Mouse (Mus musculus) forebrain, embryonic 15.5 days (tissue): ENCODE data around the gene Osgep. TPM values are rescaled to one million over a fixed set of nuclear protein-coding genes. Genes with fewer than 3 reads are reported as not detected.
"Not testable (repeated sequence)": the region's sequence is repeated elsewhere in the genome, so short reads cannot be mapped to it uniquely, and the experiment has no call there.

Source experiments
- ATAC-seq: fragments of 200-750 bp; cut with Nextera tagmentation; replicated peaks from 2 replicates; pipeline ENCODE4 v1.8.0; 2017; ENCODE audit warnings: mild to moderate bottlenecking, moderate TSS enrichment, moderate library complexity
- H3K27ac ChIP-seq: fragments of 300-500 bp; sonication (generic); replicated peaks from 2 replicates; pipeline ENCODE4 v1.5.1; 2015; ENCODE audit warnings: mild to moderate bottlenecking, inconsistent platforms
- H3K27me3 ChIP-seq: fragments of 300-500 bp; sonication (generic); 2 replicates; pipeline ENCODE4 v1.6.1; 2015; ENCODE audit warnings: inconsistent platforms
- H3K36me3 ChIP-seq: fragments of 300-500 bp; sonication (generic); 2 replicates; pipeline ENCODE4 v1.6.1; 2015; ENCODE audit warnings: mild to moderate bottlenecking, inconsistent platforms
- H3K4me1 ChIP-seq: fragments of 300-500 bp; sonication (generic); 2 replicates; pipeline ENCODE4 v1.6.1; 2015; ENCODE audit warnings: inconsistent platforms
- H3K4me2 ChIP-seq: fragments of 300-500 bp; sonication (generic); replicated peaks from 2 replicates; pipeline ENCODE4 v1.6.1; 2015; ENCODE audit warnings: mild to moderate bottlenecking, inconsistent platforms
- H3K4me3 ChIP-seq: fragments of 300-500 bp; sonication (generic); 2 replicates; pipeline ENCODE4 v1.5.1; 2015; ENCODE audit warnings: mild to moderate bottlenecking, inconsistent platforms
- H3K9ac ChIP-seq: fragments of 300-500 bp; sonication (generic); replicated peaks from 2 replicates; pipeline ENCODE4 v1.6.1; 2015; ENCODE audit warnings: mild to moderate bottlenecking, inconsistent platforms
- H3K9me3 ChIP-seq: fragments of 300-500 bp; sonication (generic); 2 replicates; pipeline ENCODE4 v1.6.1; 2016; ENCODE audit warnings: inconsistent platforms
- WGBS: fragments of 180-500 bp; shearing (Covaris S2); methylation state at CpG from one replicate; pipeline ENCODE4 v1.1.7; 2015; ENCODE audit warnings: mixed read lengths; 5-methylcytosine and 5-hydroxymethylcytosine counted together
- polyA plus RNA-seq: library from polyadenylated mRNA; unstranded; fragments of >200 nt; fragmentation: Nextera tagmentation; extraction: Ambion mirVana; gene quantifications from 2 replicates; pipeline ENCODE4 v1.2.1, GENCODE M21; 2015

The Osgep gene
- polyA plus RNA-seq, 1 experiment from 2014 or later = 145 TPM

DNA sequence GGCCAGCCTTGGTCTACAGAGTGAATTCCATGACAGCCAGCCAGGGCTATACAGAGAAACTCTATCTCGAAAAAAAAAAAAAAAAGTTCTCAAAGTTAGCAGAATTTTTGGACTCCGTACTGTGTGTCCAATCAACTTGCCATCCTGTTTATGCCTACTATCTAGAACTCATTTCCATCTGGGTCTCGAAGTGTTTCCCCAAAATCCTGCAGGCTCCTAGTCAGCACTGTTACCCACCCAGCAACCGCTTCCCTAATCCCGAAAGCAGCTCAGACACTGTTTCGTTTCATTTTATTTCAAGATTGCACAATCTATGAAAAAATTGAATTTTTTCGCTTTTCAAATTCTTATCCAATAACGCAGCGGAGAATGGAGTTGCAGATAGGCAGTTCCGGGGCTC lies 30.8 kb upstream of the Osgep start:
- no peak overlapping the region for H3K4me2 ChIP-seq
- H3K9ac ChIP-seq = no peak overlapping the region
- no peaks in the 10 kb centered on the region for H3K27me3 ChIP-seq
- no peak overlapping the region for H3K4me3 ChIP-seq
- H3K9me3 ChIP-seq = no peaks in the 10 kb centered on the region
- no peak overlapping the region for H3K27ac ChIP-seq
- peaks cover 6% of the 10 kb centered on the region for H3K4me1 ChIP-seq
- ATAC-seq = no peak
- peaks cover 4% of the 10 kb centered on the region; the same call in 1 of the 2 replicates for H3K36me3 ChIP-seq
- WGBS = 91% methylated on average over 10 of the region's 10 CpGs

- not testable (repeated sequence) for H3K27ac ChIP-seq, H3K27me3 ChIP-seq, H3K36me3 ChIP-seq, ATAC-seq, H3K9me3 ChIP-seq
- Histone ChIP-seq H3K4me3 (peak overlapping the region; percentile 50), H3K4me2 (peak overlapping the region; percentile 57), H3K9ac (peak overlapping the region; percentile 50; the same call in 1 of the 2 replicates), H3K4me1 (peaks cover 12% of the 10 kb centered on the region)
- WGBS = 19% methylated on average over 3 of the region's 3 CpGs
These were observed 20.8 kb upstream of the Osgep start for GRCm38 (mm10) chr14:50945526-50945925.

DNA sequence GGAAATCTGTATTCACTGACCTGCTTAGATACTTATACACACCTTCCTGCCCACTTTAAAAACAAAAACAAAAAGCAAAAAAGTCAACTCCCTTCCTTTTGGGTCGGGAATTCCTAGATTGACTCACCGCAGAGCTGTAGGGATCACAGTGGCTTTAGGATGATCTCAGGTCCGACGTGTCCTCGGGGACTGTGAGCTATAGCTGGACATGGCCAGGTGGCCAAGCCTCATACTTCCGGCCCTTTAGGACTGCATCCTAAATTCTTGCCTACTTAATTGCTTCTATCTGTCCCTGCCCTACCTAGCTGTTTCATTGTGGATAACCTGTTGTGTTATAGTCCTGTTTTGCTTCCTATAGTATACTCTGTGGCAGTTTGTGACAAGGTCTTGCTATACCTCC lies 20.4 kb upstream of the Osgep start:
- WGBS = 5% methylated on average over 6 of the region's 6 CpGs
- H3K36me3 ChIP-seq, H3K27me3 ChIP-seq, H3K9me3 ChIP-seq: not testable (repeated sequence)
- Histone ChIP-seq H3K9ac (peak overlapping the region; percentile 50), H3K4me3 (peak overlapping the region; percentile 50), H3K4me1 (peaks cover 12% of the 10 kb centered on the region), H3K4me2 (peak overlapping the region; percentile 57), H3K27ac (peak overlapping the region; percentile 88)
- peak; percentile 21 for ATAC-seq

DNA sequence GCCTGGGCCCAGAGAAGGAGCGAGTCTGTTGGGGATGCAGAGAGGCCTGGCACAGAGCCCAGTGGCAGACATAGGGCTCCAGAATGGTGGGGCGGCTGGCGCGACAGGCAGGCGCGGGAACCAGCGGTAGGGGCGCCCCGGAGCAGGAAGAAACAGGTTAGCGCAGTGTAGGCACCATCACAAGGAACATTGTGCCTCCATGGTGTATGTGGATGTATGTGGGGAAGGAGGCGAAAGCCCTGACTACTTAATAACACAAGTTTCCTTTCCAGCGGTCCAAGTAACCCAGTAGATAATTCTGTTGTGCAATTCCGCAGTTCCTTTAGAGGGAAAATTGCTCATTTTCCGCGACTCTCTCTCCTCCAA lies 20.0 kb upstream of the Osgep start:
- peak; percentile 97 for ATAC-seq
- 0% methylated on average over 15 of the region's 15 CpGs for WGBS

DNA sequence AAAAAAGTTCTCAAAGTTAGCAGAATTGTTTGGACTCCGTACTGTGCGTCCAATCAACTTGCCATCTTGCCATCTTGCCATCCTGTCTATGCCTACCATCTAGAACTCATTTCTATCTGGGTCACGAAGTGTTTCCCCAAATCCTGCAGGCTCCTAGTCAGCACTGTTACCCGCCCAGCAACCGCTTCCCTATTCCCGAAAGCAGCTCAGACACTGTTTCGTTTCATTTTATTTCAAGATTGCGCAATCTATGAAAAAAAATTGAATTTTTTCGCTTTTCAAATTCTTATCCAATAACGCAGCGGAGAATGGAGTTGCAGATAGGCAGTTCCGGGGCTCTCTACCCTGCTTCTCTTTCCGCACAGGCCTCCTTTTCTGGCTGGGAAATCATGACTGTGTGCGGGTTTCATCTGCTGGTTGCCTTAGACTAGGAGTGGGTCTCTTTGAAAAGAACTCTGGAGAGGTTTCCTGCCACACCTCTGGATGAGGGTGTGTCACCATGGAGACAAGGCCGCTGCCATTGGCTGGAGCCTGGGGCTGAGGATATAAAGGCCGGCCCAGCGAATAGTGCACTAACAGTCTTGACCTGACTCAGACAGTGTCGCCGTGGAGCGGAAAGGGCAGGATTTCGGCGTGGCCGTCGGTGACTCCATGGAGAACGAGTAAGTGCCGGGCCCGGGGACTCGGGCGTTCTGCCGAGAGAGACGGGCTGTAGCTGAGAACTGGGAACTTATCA lies 19.4 kb upstream of the Osgep start, which contains the start of gene Gm49342:
TSS of gene Gm49342 (plus strand) at position 586 of the 736 bp plus-strand sequence.
- H3K4me3 ChIP-seq = peak within 1 kb of the TSS; percentile 50
- H3K4me2 ChIP-seq = peak within 1 kb of the TSS; percentile 57
- H3K9ac ChIP-seq = peak within 1 kb of the TSS; percentile 50
- 17% methylated on average over 31 of the region's 31 CpGs for WGBS
- H3K27me3 ChIP-seq = no peaks in the 10 kb centered on the region
- no peaks in the 10 kb centered on the region for H3K9me3 ChIP-seq
- H3K27ac ChIP-seq = peak within 1 kb of the TSS; percentile 88
- H3K36me3 ChIP-seq = no peaks in the 10 kb centered on the region
- peak; percentile 97 for ATAC-seq
- H3K4me1 ChIP-seq = peaks cover 12% of the 10 kb centered on the region

More for the DNA sequence above, 20.0 kb upstream of the Osgep start:
- Histone ChIP-seq H3K27ac (peak overlapping the region; percentile 88), H3K4me2 (peak overlapping the region; percentile 57), H3K4me3 (peak overlapping the region; percentile 50), H3K9ac (peak overlapping the region; percentile 50), H3K4me1 (peaks cover 12% of the 10 kb centered on the region)
- H3K27me3 ChIP-seq, H3K36me3 ChIP-seq, H3K9me3 ChIP-seq: not testable (repeated sequence)

GRCm38 (mm10) chr14:50938940-50939339 lies 14.2 kb upstream of the Osgep start:
- 49% methylated on average over 2 of the region's 2 CpGs for WGBS

DNA sequence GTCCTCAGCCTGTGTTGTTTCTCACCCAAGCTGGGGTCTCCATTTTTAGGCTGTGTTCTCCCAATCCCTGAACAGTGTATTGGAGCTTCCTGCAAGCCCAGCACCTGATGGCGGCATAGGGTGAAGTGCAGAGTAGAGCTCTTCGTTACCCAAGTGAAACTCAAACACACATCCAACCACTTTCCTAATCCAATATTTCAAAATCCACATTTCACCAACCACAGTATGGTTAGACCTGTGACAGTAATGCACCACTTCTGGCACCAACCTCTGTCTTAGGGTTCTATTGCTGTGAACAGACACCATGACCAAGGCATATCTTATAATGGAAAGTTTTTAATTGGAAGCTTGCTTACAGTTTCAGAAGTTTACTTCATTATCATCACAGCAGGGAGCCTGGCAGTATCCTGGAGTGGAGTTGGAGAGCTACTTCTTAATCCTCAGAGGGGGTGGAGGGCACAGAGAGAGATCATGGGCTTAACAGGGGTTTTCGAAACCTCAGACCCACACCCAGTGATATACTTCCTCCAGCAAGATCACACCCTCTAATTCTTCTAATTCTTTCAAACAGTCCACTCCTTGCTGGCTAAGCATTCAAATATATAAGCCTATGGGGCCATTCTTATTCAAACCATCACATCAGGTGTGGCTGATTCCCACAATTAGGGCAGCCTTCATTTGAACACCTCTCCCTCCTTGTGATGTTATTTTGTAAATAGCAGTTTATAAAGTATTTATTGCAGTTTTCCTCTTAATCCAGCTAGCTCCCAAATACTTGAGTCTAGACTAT lies 13.6 kb upstream of the Osgep start:
- Histone ChIP-seq H3K9me3 (no peaks in the 10 kb centered on the region), H3K4me1 (no peaks in the 10 kb centered on the region), H3K4me2 (no peak overlapping the region), H3K27ac (no peak overlapping the region), H3K4me3 (no peak overlapping the region), H3K27me3 (no peaks in the 10 kb centered on the region), H3K9ac (no peak overlapping the region), H3K36me3 (no peaks in the 10 kb centered on the region)
- ATAC-seq = no peak
- 84% methylated on average over 3 of the region's 3 CpGs for WGBS

More at GRCm38 (mm10) chr14:50938940-50939339, 14.2 kb upstream of the Osgep start:
- Histone ChIP-seq H3K4me1 (0 out of 2 replicates have a peak, but pooled peaks cover 2% of the 10 kb centered on the region), H3K36me3 (no peaks in the 10 kb centered on the region), H3K9ac (no peak overlapping the region), H3K27ac (no peak overlapping the region), H3K4me2 (no peak overlapping the region), H3K9me3 (no peaks in the 10 kb centered on the region), H3K4me3 (no peak overlapping the region), H3K27me3 (no peaks in the 10 kb centered on the region)
- ATAC-seq = no peak

DNA sequence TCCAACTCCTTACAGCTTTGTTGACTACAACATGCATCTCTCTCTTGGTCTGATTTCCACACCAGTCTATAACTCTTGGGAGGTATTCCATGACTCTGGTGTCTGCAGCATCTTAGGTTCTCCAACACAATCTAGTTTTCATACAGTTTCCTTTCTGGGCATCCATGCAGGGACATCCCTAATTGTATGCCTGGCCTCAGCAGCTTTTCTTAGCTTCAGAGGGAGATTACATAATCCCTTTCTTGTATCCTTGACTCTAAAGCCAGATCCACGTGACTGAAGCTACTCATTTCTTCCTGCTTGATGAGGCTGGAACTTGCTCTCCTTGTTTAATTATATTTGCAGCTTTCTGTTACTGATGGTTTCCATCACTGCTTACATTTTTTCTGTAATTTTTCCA lies 12.0 kb upstream of the Osgep start:
- H3K9me3 ChIP-seq = no peaks in the 10 kb centered on the region
- H3K9ac ChIP-seq = no peak overlapping the region
- WGBS = 41% methylated on average over 1 of the region's 1 CpGs
- H3K4me1 ChIP-seq = peaks cover 1% of the 10 kb centered on the region
- no peaks in the 10 kb centered on the region for H3K27me3 ChIP-seq
- no peak overlapping the region for H3K4me3 ChIP-seq
- ATAC-seq = no peak
- no peaks in the 10 kb centered on the region for H3K36me3 ChIP-seq
- no peak overlapping the region for H3K4me2 ChIP-seq
- H3K27ac ChIP-seq = no peak overlapping the region

- peak overlapping the region; percentile 78 for H3K4me3 ChIP-seq
- H3K9ac ChIP-seq = peak overlapping the region; percentile 53
- WGBS = 11% methylated on average over 12 of the region's 12 CpGs
- peaks cover 28% of the 10 kb centered on the region for H3K36me3 ChIP-seq
- no peaks in the 10 kb centered on the region for H3K27me3 ChIP-seq
- H3K4me2 ChIP-seq = peak overlapping the region; percentile 65
- H3K4me1 ChIP-seq = peaks cover 26% of the 10 kb centered on the region
- no peaks in the 10 kb centered on the region for H3K9me3 ChIP-seq
- H3K27ac ChIP-seq = peak overlapping the region; percentile 91
- ATAC-seq = no peak; the same call in 1 of the 2 replicates
These were observed 6.9 kb upstream of the Osgep start for GRCm38 (mm10) chr14:50931493-50932020.

- Histone ChIP-seq H3K36me3 (peaks cover 35% of the 10 kb centered on the region), H3K4me2 (peak within 1 kb of the TSS; percentile 71), H3K27ac (peak within 1 kb of the TSS; percentile 91), H3K4me1 (peaks cover 32% of the 10 kb centered on the region), H3K9ac (peak within 1 kb of the TSS; percentile 91), H3K9me3 (no peaks in the 10 kb centered on the region), H3K4me3 (peak within 1 kb of the TSS; percentile 78), H3K27me3 (no peaks in the 10 kb centered on the region)
- under 1% methylated on average over 67 of the region's 68 CpGs for WGBS
- ATAC-seq = peak; percentile 99
These were observed 6.2 kb upstream of the Osgep start, which contains the start of the genes Pip4p1 and Pnp for GRCm38 (mm10) chr14:50930754-50931492. TSS of gene Pip4p1 (minus strand) at chr14:50930856. TSS of gene Pnp (plus strand) at chr14:50931082.

DNA sequence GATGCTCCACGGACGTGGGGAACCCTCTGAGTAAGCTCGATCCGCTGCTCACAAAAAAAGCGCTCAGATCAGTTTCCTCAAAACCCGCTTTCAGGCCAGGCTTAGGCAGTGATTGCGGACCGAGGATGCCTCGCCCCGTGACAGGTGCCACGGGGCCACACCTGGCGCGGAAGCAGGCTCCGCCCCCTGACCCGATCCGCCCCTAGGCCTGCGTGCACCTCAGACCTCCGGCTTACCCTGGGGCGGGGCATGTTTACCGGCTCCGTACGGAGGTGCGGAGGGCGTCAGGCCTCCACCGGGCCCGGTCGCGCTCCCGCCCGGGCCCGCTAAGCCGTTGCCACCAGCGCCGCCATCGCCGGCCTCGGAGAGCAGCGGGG lies 5.7 kb upstream of the Osgep start:
- Histone ChIP-seq H3K4me1 (peaks cover 38% of the 10 kb centered on the region), H3K36me3 (peaks cover 35% of the 10 kb centered on the region), H3K4me2 (peak overlapping the region; percentile 71), H3K9ac (peak overlapping the region; percentile 91), H3K9me3 (no peaks in the 10 kb centered on the region), H3K4me3 (peak overlapping the region; percentile 78), H3K27ac (peak overlapping the region; percentile 84), H3K27me3 (no peaks in the 10 kb centered on the region)
- under 1% methylated on average over 36 of the region's 38 CpGs for WGBS
- ATAC-seq = peak; percentile 53
